Mouse (Mus musculus) stomach, embryonic 16.5 days (tissue): Measurements from ENCODE around the gene Ropn1l. TPM values are rescaled to one million over a fixed set of nuclear protein-coding genes. Genes with fewer than 3 reads are reported as not detected.

ENCODE experiments used
- ATAC-seq: fragments of 200-750 bp; cut with Nextera tagmentation; 2 replicates; pipeline ENCODE4 v1.8.0; 2017; ENCODE audit warnings: moderate number of reproducible peaks, moderate TSS enrichment; ENCODE audit not compliant: insufficient read depth, low FRiP score
- H3K27ac ChIP-seq: fragments of 300-500 bp; sonication (generic); 2 replicates; pipeline ENCODE4 v1.5.1; 2014; ENCODE audit warnings: low read length
- H3K27me3 ChIP-seq: fragments of 300-500 bp; sonication (generic); 2 replicates; pipeline ENCODE4 v1.6.1; 2014; ENCODE audit warnings: low read length, control low read depth, mixed read lengths; ENCODE audit not compliant: control insufficient read depth, insufficient read depth
- H3K36me3 ChIP-seq: fragments of 300-500 bp; sonication (generic); 2 replicates; pipeline ENCODE4 v1.6.1; 2014; ENCODE audit warnings: low read length; ENCODE audit not compliant: control insufficient read depth, insufficient read depth
- H3K4me1 ChIP-seq: fragments of 300-500 bp; sonication (generic); 2 replicates; pipeline ENCODE4 v1.6.1; 2014; ENCODE audit warnings: low read length, control low read depth, mixed read lengths; ENCODE audit not compliant: control insufficient read depth, insufficient read depth
- H3K4me2 ChIP-seq: fragments of 300-500 bp; sonication (generic); 2 replicates; pipeline ENCODE4 v1.6.1; 2014; ENCODE audit warnings: low read depth, low read length, mixed read lengths
- H3K4me3 ChIP-seq: fragments of 300-500 bp; sonication (generic); replicated peaks from 2 replicates; pipeline ENCODE4 v1.5.1; 2014; ENCODE audit warnings: mild to moderate bottlenecking, low read length
- H3K9ac ChIP-seq: fragments of 300-500 bp; sonication (generic); 2 replicates; pipeline ENCODE4 v1.6.1; 2014; ENCODE audit warnings: low read length
- H3K9me3 ChIP-seq: fragments of 300-500 bp; sonication (generic); replicated peaks from 2 replicates; pipeline ENCODE4 v1.6.1; 2016; ENCODE audit warnings: low read length, control low read depth; ENCODE audit not compliant: control insufficient read depth
- WGBS: fragments of 180-500 bp; shearing (Covaris S2); extraction: QIAGEN DNeasy Blood & Tissue Kit; methylation state at CpG from one replicate; pipeline ENCODE4 v1.1.7; 2014; 5-methylcytosine and 5-hydroxymethylcytosine counted together
- polyA plus RNA-seq: library from polyadenylated mRNA; unstranded; fragments of >200 nt; fragmentation: Nextera tagmentation; extraction: Ambion mirVana; gene quantifications from 2 replicates; pipeline ENCODE4 v1.2.1, GENCODE M21; 2015

Ropn1l gene
- polyA plus RNA-seq, 1 experiment from 2014 or later: 2.2 TPM

GRCm38 (mm10) chr15:31433768-31434167 lies 19.8 kb downstream of the Ropn1l start:
- Histone ChIP-seq H3K9me3 (no peaks in the 10 kb centered on the region), H3K9ac (no peak overlapping the region), H3K27ac (no peak overlapping the region), H3K4me2 (no peak overlapping the region), H3K4me1 (no peaks in the 10 kb centered on the region), H3K4me3 (no peak overlapping the region), H3K36me3 (no peaks in the 10 kb centered on the region), H3K27me3 (no peaks in the 10 kb centered on the region)
- ATAC-seq: no peak
- WGBS: 69% methylated on average over 7 of the region's 7 CpGs

- no peaks in the 10 kb centered on the region for H3K36me3 ChIP-seq
- no peaks in the 10 kb centered on the region for H3K4me1 ChIP-seq
- no peaks in the 10 kb centered on the region for H3K9me3 ChIP-seq
- no peak overlapping the region for H3K9ac ChIP-seq
- H3K27ac ChIP-seq: no peak overlapping the region
- H3K4me3 ChIP-seq: no peak overlapping the region
- H3K27me3 ChIP-seq: no peaks in the 10 kb centered on the region
- ATAC-seq: no peak
- 75% methylated on average over 8 of the region's 8 CpGs for WGBS
- no peak overlapping the region for H3K4me2 ChIP-seq
Observed at GRCm38 (mm10) chr15:31431847-31432246, 21.7 kb downstream of the Ropn1l start.

DNA sequence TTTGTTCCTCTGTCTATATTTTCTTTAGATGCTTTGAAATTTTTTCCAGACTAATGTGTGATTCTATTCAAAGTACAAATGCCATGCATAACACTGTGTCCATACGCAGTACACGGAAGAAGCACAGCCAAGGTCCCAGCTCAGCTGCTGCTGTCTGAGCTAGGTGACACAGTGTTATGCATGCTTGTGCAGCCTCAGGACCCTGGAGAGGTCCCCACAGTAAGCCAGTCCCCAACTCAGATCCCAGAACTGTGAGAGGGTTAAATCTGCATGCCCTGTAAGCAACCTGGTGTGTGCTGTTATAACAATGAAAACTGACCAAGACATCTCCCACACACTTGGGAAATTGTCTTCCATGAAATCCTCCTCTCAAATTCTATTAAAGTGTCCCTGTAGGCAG lies 23.5 kb downstream of the Ropn1l start:
- Histone ChIP-seq H3K4me3 (no peak overlapping the region), H3K4me1 (no peaks in the 10 kb centered on the region), H3K9me3 (no peaks in the 10 kb centered on the region), H3K27me3 (no peaks in the 10 kb centered on the region), H3K27ac (no peak overlapping the region), H3K4me2 (no peak overlapping the region), H3K9ac (no peak overlapping the region), H3K36me3 (no peaks in the 10 kb centered on the region)
- 68% methylated on average over 2 of the region's 2 CpGs for WGBS
- ATAC-seq: no peak

- Histone ChIP-seq H3K4me2 (no peak overlapping the region), H3K27me3 (no peaks in the 10 kb centered on the region), H3K4me3 (no peak overlapping the region), H3K27ac (no peak overlapping the region), H3K36me3 (no peaks in the 10 kb centered on the region), H3K4me1 (no peaks in the 10 kb centered on the region), H3K9me3 (no peaks in the 10 kb centered on the region), H3K9ac (no peak overlapping the region)
- WGBS: 75% methylated on average over 7 of the region's 7 CpGs
- ATAC-seq: no peak
Observed at GRCm38 (mm10) chr15:31429429-31429828, 24.1 kb downstream of the Ropn1l start.

- Histone ChIP-seq H3K36me3 (no peaks in the 10 kb centered on the region), H3K9me3 (no peaks in the 10 kb centered on the region), H3K27me3 (no peaks in the 10 kb centered on the region), H3K9ac (no peak overlapping the region), H3K4me2 (no peak overlapping the region), H3K27ac (no peak overlapping the region), H3K4me3 (no peak overlapping the region), H3K4me1 (no peaks in the 10 kb centered on the region)
- 61% methylated on average over 12 of the region's 12 CpGs for WGBS
- no peak for ATAC-seq
Observed at GRCm38 (mm10) chr15:31428571-31428970, 25.0 kb downstream of the Ropn1l start.

DNA sequence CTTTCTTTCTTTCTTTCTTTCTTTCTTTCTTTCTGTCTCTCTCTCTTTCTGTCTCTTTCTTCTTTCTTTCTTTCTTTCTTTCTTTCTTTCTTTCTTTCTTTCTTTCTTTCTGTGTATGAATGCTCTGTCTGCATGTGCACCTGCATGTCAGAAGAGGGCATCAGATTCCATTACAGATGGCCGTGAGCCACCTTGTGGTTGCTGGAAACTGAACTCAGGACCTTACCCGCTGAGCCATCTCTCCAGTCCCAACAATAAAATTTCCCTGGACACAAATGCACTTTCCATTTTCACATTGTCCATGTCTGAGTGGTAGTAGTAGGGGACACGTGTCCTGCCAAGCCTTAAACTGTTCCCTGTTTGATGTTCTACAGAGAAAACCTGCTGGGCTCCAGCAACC lies 26.1 kb downstream of the Ropn1l start:
- WGBS: 55% methylated on average over 3 of the region's 3 CpGs
- Histone ChIP-seq H3K4me1 (peaks cover 3% of the 10 kb centered on the region; the same call in 1 of the 2 replicates), H3K36me3 (no peaks in the 10 kb centered on the region), H3K9ac (no peak overlapping the region), H3K4me2 (no peak overlapping the region), H3K9me3 (no peaks in the 10 kb centered on the region), H3K27me3 (no peaks in the 10 kb centered on the region), H3K27ac (no peak overlapping the region), H3K4me3 (no peak overlapping the region)
- no peak for ATAC-seq

- Histone ChIP-seq H3K9ac (no peak overlapping the region), H3K4me1 (peaks cover 3% of the 10 kb centered on the region; the same call in 1 of the 2 replicates), H3K4me2 (no peak overlapping the region), H3K27me3 (no peaks in the 10 kb centered on the region), H3K27ac (no peak overlapping the region), H3K9me3 (no peaks in the 10 kb centered on the region), H3K4me3 (no peak overlapping the region), H3K36me3 (no peaks in the 10 kb centered on the region)
- no peak for ATAC-seq
- WGBS: 24% methylated on average over 8 of the region's 8 CpGs
Observed at GRCm38 (mm10) chr15:31426066-31426706, 27.4 kb downstream of the Ropn1l start.

DNA sequence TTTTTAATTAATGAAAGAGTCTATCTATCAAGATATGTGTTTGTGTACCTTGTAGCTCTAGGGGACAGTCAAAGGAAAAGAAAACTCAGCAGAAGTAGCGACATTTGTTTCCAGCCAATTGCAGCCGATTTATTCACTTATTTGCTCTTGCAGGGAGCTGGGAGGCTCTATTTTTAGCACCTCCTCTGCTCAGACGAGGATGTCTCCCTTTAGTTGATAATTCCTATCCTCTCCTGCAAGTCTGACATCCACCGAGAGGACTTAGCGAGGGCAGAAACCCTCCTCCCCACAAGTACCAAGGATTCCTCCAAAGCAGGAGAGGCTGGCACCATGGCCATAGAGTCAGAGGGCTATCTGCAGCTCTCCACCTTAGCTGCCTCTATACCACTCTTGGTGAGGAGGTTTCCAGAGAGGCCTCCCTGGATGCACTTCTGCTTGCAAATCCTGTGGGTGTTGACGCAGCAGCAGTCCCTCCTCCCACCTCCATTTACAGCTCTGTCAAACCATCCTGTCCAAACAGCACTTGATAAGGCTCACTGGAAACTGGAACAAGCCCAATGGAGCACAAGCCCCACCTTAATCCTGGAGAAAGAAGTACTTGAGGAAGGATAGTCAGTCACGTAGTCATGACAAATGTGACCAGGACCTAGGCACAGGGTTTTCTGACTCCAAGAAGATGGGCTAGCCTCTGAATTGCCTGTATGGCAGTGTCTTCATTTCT lies 30.7 kb downstream of the Ropn1l start:
- Histone ChIP-seq H3K9me3 (no peaks in the 10 kb centered on the region), H3K4me2 (no peak overlapping the region), H3K27ac (no peak overlapping the region), H3K27me3 (no peaks in the 10 kb centered on the region), H3K9ac (no peak overlapping the region), H3K36me3 (no peaks in the 10 kb centered on the region), H3K4me3 (no peak overlapping the region), H3K4me1 (peaks cover 3% of the 10 kb centered on the region; the same call in 1 of the 2 replicates)
- peak; percentile 78; the same call in 1 of the 2 replicates for ATAC-seq
- WGBS: 44% methylated on average over 7 of the region's 7 CpGs

DNA sequence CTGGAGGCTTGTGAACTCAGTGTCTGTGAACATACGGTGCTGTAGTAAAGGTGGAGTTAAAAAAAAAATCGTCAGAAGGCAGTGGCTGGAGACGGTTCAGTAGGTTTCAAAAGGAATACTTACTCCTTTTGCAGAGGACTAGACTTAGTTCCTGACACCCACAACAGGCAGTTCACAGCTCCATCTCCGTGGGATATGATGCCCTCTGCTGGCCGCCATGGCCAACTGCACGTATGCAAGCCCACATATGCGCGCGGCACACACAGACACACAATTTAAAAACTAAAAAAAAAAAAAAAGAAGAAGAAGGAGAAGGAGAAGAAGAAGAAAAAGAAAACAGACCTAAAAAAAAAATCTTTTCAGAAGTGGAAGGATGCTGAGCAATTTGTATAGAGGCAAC lies 34.5 kb downstream of the Ropn1l start:
- H3K36me3 ChIP-seq: no peaks in the 10 kb centered on the region
- no peaks in the 10 kb centered on the region for H3K9me3 ChIP-seq
- no peak overlapping the region for H3K4me2 ChIP-seq
- H3K27ac ChIP-seq: no peak overlapping the region
- WGBS: 39% methylated on average over 9 of the region's 9 CpGs
- no peak overlapping the region for H3K9ac ChIP-seq
- no peaks in the 10 kb centered on the region for H3K27me3 ChIP-seq
- peaks cover 3% of the 10 kb centered on the region; the same call in 1 of the 2 replicates for H3K4me1 ChIP-seq
- no peak for ATAC-seq
- H3K4me3 ChIP-seq: no peak overlapping the region
